Mouse (Mus musculus) heart, adult 2 months (tissue): ENCODE results near the gene Unc5c. TPM values are rescaled to one million over a fixed set of nuclear protein-coding genes. Genes with fewer than 3 reads are reported as not detected.

ENCODE experiments used
- DNase-seq, 2 experiments: peaks; one replicate each; pipeline ENCODE4 v3.0.0; 2021
- H3K27ac ChIP-seq: fragments of 200-600 bp; 2 replicates; pipeline ENCODE4 v1.8.1; 2022
- H3K27me3 ChIP-seq: fragments of 200-500 bp; 2 replicates; pipeline ENCODE4 v1.6.1; 2012; ENCODE audit warnings: mild to moderate bottlenecking, low read length, inconsistent platforms, mixed read lengths; ENCODE audit not compliant: control insufficient read depth, insufficient read depth
- H3K36me3 ChIP-seq: fragments of 200-500 bp; 2 replicates; pipeline ENCODE4 v1.6.1; 2012; ENCODE audit warnings: low read length, inconsistent platforms; ENCODE audit not compliant: control insufficient read depth, insufficient read depth
- H3K4me1 ChIP-seq: fragments of 200-500 bp; 2 replicates; pipeline ENCODE4 v1.6.1; 2011; ENCODE audit warnings: low read length; ENCODE audit not compliant: control insufficient read depth, insufficient read depth
- H3K4me3 ChIP-seq: fragments of 200-600 bp; 2 replicates; pipeline ENCODE4 v1.8.1; 2022
- H3K79me2 ChIP-seq: fragments of 200-500 bp; replicated peaks from 2 replicates; pipeline ENCODE4 v1.6.1; 2012; ENCODE audit warnings: mild to moderate bottlenecking, inconsistent platforms, low read length, moderate library complexity, mixed read lengths; ENCODE audit not compliant: control insufficient read depth, insufficient read depth
- H3K9ac ChIP-seq: fragments of 200-500 bp; 2 replicates; pipeline ENCODE4 v1.6.1; 2012; ENCODE audit warnings: low read depth, mild to moderate bottlenecking, control low read depth, inconsistent platforms, low read length, mixed read lengths
- CTCF ChIP-seq: fragments of 200-600 bp; IDR thresholded peaks from 2 replicates; pipeline ENCODE4 v1.8.1; 2022; ENCODE audit warnings: antibody characterized with exemption, mild to moderate bottlenecking, moderate library complexity
- EP300 ChIP-seq: fragments of 200-500 bp; IDR thresholded peaks from 2 replicates; pipeline ENCODE4 v1.6.1; 2011; ENCODE audit warnings: low read depth, low read length, control low read depth; ENCODE audit not compliant: insufficient read depth
- POLR2A ChIP-seq: fragments of 200-500 bp; IDR thresholded peaks from 2 replicates; pipeline ENCODE4 v1.6.1; 2011; ENCODE audit warnings: mild to moderate bottlenecking, low read depth, low read length, control low read depth; ENCODE audit not compliant: insufficient read depth
- WGBS: fragments of 180-500 bp; shearing (Covaris S2); methylation state at CpG from one replicate; pipeline ENCODE4 v1.1.7; 2018; 5-methylcytosine and 5-hydroxymethylcytosine counted together
- intact Hi-C: fragments of 180-260 bp; cut with DNase I; formaldehyde crosslinking; loops from one replicate; pipeline ENCODE4 v1.15.1; 2025
- polyA plus RNA-seq: library from polyadenylated mRNA; depleted of rRNA; stranded (reverse); fragments of >200 nt; gene quantifications from 2 replicates; pipeline ENCODE4 v1.2.3, GENCODE M21; 2012
- total RNA-seq, 2 experiments: library from RNA; stranded (reverse); gene quantifications; 2 replicates each; pipeline ENCODE4 v1.2.3; 2021

Gene Unc5c
- total and polyA plus RNA-seq, 3 experiments = 0.25 to 0.32 (median 0.26) TPM

DNA sequence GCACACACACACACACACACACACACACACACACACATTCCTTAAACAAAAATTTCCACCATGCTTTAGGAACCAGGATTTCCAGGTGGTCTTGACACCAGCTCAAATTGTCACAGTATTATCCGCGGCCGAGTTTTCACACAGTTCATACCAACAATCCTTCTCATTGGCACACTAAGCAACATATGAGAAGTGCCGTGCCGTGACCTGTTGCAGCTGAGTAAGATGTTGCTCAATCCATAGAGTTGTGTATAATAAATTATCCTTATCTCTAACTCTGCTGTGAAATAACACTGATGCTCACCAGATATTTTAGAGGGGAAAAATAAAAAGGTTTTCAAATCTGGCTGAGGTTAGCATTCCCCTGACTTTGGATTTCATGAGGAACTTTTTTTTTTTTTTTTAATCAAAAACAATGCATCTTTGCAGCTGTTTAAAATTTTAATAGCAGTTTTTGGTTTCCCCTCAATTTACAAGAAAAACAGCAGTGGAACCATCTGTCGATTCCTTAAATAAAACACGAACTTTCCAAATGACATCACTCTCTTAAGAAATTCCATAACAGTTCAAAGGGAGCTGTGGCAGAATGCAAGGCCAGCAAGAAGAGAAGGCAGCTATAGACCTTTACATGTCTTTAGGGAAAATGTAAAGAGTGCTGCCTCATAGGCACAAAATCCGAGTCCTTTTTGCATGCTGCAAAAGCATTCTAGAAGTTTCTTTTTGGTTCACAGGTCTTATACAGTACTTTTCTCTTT is 326.2 kb downstream of the Unc5c start:
- DNase-seq = no peak
- H3K4me3 ChIP-seq = no peak overlapping the region
- H3K79me2 ChIP-seq = no peaks in the 10 kb centered on the region
- no peak overlapping the region for H3K9ac ChIP-seq
- TF ChIP-seq EP300 (no peak), POLR2A (no peak), CTCF (no peak)
- H3K27me3 ChIP-seq = no peaks in the 10 kb centered on the region
- H3K27ac ChIP-seq = no peak overlapping the region
- no peaks in the 10 kb centered on the region for H3K4me1 ChIP-seq
- WGBS = 70% methylated on average over 8 of the region's 8 CpGs
- intact Hi-C loops = no loop called here
- H3K36me3 ChIP-seq = no peaks in the 10 kb centered on the region

DNA sequence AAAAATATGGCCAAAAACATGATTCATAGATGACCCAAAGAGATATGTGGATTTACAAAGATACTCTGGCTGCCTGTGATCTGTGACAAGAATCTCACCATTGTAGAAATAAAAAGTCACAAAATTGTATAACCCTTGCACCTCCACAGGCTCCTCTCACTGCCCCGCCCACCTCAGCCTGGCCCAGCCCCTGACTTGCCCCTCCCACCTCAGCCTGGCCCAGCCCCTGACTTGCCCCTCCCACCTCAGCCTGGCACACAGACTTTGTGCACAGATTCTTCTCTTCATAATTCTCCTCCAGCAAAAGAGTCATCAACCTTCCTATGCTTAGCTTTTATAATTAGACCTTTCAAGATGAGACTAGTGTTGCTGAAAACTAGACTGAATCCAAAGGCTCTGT is 327.1 kb downstream of the Unc5c start:
- 63% methylated on average over 1 of the region's 1 CpGs for WGBS
- TF ChIP-seq EP300 (no peak), CTCF (no peak), POLR2A (no peak)
- H3K27ac ChIP-seq = no peak overlapping the region
- H3K4me1 ChIP-seq = no peaks in the 10 kb centered on the region
- no peaks in the 10 kb centered on the region for H3K79me2 ChIP-seq
- no peak overlapping the region for H3K4me3 ChIP-seq
- no peaks in the 10 kb centered on the region for H3K27me3 ChIP-seq
- intact Hi-C loops = no loop called here
- H3K36me3 ChIP-seq = no peaks in the 10 kb centered on the region
- H3K9ac ChIP-seq = no peak overlapping the region
- no peak for DNase-seq

DNA sequence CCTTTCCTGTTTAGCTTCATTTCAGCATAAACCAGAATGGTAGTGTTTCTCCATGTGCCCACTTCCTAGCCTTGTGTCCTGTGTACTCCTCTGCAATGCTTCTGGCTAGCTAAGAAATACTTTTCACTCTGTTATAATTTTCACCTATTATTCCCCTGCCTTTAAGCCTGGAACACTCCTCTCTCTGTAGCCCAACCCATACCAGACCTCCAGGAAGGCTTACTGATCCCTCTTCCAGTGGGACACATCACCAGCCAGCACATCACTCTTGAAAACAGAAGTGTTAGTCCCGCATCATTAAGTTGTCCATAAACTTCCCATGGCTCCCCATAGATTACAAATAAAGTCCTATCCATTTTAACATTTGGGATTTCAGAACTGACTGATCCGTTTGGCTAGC is 328.7 kb downstream of the Unc5c start:
- TF ChIP-seq EP300 = no peak
- no peak for TF ChIP-seq CTCF
- TF ChIP-seq POLR2A = no peak
- Histone ChIP-seq H3K4me1 (no peaks in the 10 kb centered on the region), H3K4me3 (no peak overlapping the region), H3K79me2 (no peaks in the 10 kb centered on the region), H3K9ac (no peak overlapping the region), H3K27ac (no peak overlapping the region), H3K27me3 (no peaks in the 10 kb centered on the region), H3K36me3 (no peaks in the 10 kb centered on the region)
- DNase-seq = no peak
- WGBS = 74% methylated on average over 2 of the region's 2 CpGs
- intact Hi-C loops = no loop called here

DNA sequence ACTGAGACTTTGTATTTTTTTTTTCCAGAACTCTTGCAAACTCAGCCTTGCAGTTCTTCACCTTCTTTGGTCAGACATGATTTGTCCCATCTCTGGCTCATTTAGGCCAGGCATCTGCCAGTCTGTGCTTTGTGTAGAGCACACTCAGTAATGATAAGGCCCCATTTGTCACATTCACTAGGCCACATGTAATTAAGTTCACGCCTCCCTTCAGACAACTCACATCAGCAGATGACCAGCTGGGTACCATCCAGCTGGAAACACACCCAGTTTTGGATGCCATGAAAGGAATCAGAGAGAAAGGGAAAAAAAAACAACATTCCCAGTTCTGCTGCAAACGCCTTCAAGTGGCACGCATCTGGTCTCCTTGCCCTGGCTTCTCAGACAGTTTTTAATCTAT is 329.4 kb downstream of the Unc5c start:
- 63% methylated on average over 3 of the region's 3 CpGs for WGBS
- Histone ChIP-seq H3K9ac (no peak overlapping the region), H3K36me3 (no peaks in the 10 kb centered on the region), H3K79me2 (no peaks in the 10 kb centered on the region), H3K4me3 (no peak overlapping the region), H3K4me1 (no peaks in the 10 kb centered on the region), H3K27me3 (no peaks in the 10 kb centered on the region), H3K27ac (no peak overlapping the region)
- intact Hi-C loops = no loop called here
- no peak for DNase-seq
- no peak for TF ChIP-seq EP300

DNA sequence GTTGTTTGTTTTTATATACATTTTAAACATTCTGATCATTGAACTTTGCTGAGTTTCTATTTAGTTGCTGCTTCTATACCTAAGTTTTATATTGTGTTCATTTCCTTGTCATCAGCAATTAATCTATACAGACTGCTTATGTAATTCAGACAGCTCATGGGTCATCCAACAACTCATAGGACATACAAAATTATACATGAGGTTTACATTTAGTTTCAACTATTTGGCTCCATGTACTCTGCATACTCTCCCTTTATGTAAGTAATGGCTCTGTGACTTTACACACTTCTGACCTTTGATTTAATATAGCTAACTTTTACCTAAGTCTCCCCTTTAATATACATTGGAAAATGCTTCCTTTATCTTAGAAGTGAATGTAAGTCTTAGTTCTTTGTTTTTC is 332.4 kb downstream of the Unc5c start:
- intact Hi-C loops = no loop called here

DNA sequence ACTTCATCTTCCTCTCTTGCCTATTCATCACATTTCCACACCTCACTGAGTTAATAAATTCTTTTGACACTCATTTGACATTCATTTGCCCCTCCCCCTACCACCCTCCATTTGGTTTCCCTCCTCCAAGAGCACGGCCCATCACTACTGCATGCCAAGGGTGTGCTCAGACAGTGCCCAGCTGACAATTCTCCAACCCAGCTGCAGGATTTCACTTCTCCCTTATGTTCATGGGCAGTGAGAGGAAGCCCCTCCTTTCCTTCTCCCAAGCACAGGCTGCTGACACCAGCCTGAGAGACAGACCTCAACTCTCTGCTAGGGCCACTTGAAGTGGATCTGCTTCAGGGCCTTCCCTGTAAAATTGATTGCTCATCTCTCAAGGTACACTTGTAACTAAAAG is 332.8 kb downstream of the Unc5c start:
- no peak overlapping the region for H3K9ac ChIP-seq
- intact Hi-C loops = no loop called here
- no peak overlapping the region for H3K27ac ChIP-seq
- H3K36me3 ChIP-seq = no peaks in the 10 kb centered on the region
- TF ChIP-seq CTCF (no peak), EP300 (no peak), POLR2A (no peak)
- no peak overlapping the region for H3K4me3 ChIP-seq
- no peaks in the 10 kb centered on the region for H3K79me2 ChIP-seq
- WGBS = 23% methylated on average over 1 of the region's 1 CpGs
- no peaks in the 10 kb centered on the region for H3K27me3 ChIP-seq
- no peak for DNase-seq
- H3K4me1 ChIP-seq = no peaks in the 10 kb centered on the region

More for the DNA sequence above, 332.4 kb downstream of the Unc5c start:
- no peak overlapping the region for H3K9ac ChIP-seq
- no peaks in the 10 kb centered on the region for H3K27me3 ChIP-seq
- H3K27ac ChIP-seq = no peak overlapping the region
- no peak for DNase-seq
- no peaks in the 10 kb centered on the region for H3K36me3 ChIP-seq
- H3K4me3 ChIP-seq = no peak overlapping the region
- TF ChIP-seq CTCF (no peak), EP300 (no peak), POLR2A (no peak)
- no peaks in the 10 kb centered on the region for H3K79me2 ChIP-seq
- no peaks in the 10 kb centered on the region for H3K4me1 ChIP-seq
